Mouse (Mus musculus): Measurements from ENCODE around the gene Amer2. TPM values are rescaled to one million over a fixed set of nuclear protein-coding genes. Genes with fewer than 3 reads are reported as not detected.

Amer2 gene
- polyA plus RNA-seq (2017; shearing (Covaris generic)), result not detected

GRCm38 (mm10) chr14:60372821-60373309 is at the start of gene Amer2:
Amer2 (plus strand) TSS chr14:60373259.

Other genes with a start within 250 kb of the Amer2 start
- 1.2 TPM for gene Atp8a2, start 176.1 kb upstream of the Amer2 start, polyA plus RNA-seq (2017; shearing (Covaris generic))
- gene Nupl1, start 121.8 kb upstream of the Amer2 start, polyA plus RNA-seq (2017; shearing (Covaris generic)), result not detected
- 62.9 TPM for gene Gm49336, start 121.8 kb upstream of the Amer2 start, polyA plus RNA-seq (2017; shearing (Covaris generic))
- gene Mtmr6, start 108.0 kb upstream of the Amer2 start, polyA plus RNA-seq (2017; shearing (Covaris generic)), result 82.8 TPM